Mouse (Mus musculus) layer of hippocampus, postnatal 25 days (tissue): ENCODE data around the gene Chst3. TPM values are rescaled to one million over a fixed set of nuclear protein-coding genes. Genes with fewer than 3 reads are reported as not detected.
A peak's percentile ranks its signal among the peaks of the same experiment; 100 is the strongest.
"Not testable (repeated sequence)": the region's sequence is repeated elsewhere in the genome, so short reads cannot be mapped to it uniquely, and the experiment has no call there.

Source experiments
- DNase-seq, 2 experiments: peaks; one replicate each; pipeline ENCODE4 v3.0.0; 2022; ENCODE audit warnings: mixed read lengths in 2 of 2, low spot score in 1 of 2; ENCODE audit errors: extremely low spot score in 1 of 2
- microRNA-seq, 2 experiments: library from miRNA; unstranded; fragments of <30 nt; microRNA quantifications; one replicate each; pipeline ENCODE4 v1.2.0; 2021
- total RNA-seq, 2 experiments: library from RNA; stranded (reverse); gene quantifications; 2 replicates each; pipeline ENCODE4 v1.2.3; 2021

The Chst3 gene
- total RNA-seq, 2 experiments from 2014 or later, result 2.8 to 3.1 TPM

- DNase-seq, result no peak
Measured at GRCm38 (mm10) chr10:60164869-60165268, 54.2 kb downstream of the Chst3 start.

- no peak for DNase-seq
Measured at GRCm38 (mm10) chr10:60162973-60163255, 56.1 kb downstream of the Chst3 start.

GRCm38 (mm10) chr10:60162184-60162972 is 56.7 kb downstream of the Chst3 start:
- not testable (repeated sequence) for DNase-seq

- not testable (repeated sequence) for DNase-seq
Measured at GRCm38 (mm10) chr10:60161397-60161796, 57.7 kb downstream of the Chst3 start.

GRCm38 (mm10) chr10:60158144-60158543 is 60.9 kb downstream of the Chst3 start:
- DNase-seq, result no peak

GRCm38 (mm10) chr10:60156016-60156415 is 63.0 kb downstream of the Chst3 start:
- DNase-seq, result no peak

GRCm38 (mm10) chr10:60151107-60151663 is 67.9 kb downstream of the Chst3 start:
- DNase-seq, result no peak

- peak; percentile 73 to 91 for DNase-seq
Measured at GRCm38 (mm10) chr10:60148087-60148486, 71.0 kb downstream of the Chst3 start.

- not testable (repeated sequence) for DNase-seq
Measured at GRCm38 (mm10) chr10:60147510-60148047, 71.5 kb downstream of the Chst3 start.

- no peak for DNase-seq
Measured at GRCm38 (mm10) chr10:60141656-60142160, 77.4 kb downstream of the Chst3 start.

- DNase-seq, result no peak
Measured at GRCm38 (mm10) chr10:60140751-60141150, 78.3 kb downstream of the Chst3 start.

GRCm38 (mm10) chr10:60138680-60139079 is 80.4 kb downstream of the Chst3 start:
- no peak for DNase-seq

- DNase-seq, result no peak
Measured at GRCm38 (mm10) chr10:60136935-60137334, 82.1 kb downstream of the Chst3 start.

GRCm38 (mm10) chr10:60136010-60136409 is 83.0 kb downstream of the Chst3 start:
- DNase-seq, result not testable (repeated sequence)

- no peak for DNase-seq
Measured at GRCm38 (mm10) chr10:60134201-60134600, 84.9 kb downstream of the Chst3 start.

- no peak for DNase-seq
Measured at GRCm38 (mm10) chr10:60133501-60133900, 85.6 kb downstream of the Chst3 start.

Small RNA genes within 50 kb of the gene (microRNA-seq; reads per million reads assigned to microRNA genes)
- gene Gm22117, result 0 reads per million in 2 experiments

Other genes with a start within 250 kb of the Chst3 start
- gene Ascc1, start 216.5 kb downstream of the Chst3 start, total RNA-seq, result 10 to 100 TPM; 16.7 to 18.1 TPM
- gene Anapc16, start 216.1 kb downstream of the Chst3 start, total RNA-seq, result 10 to 100 TPM; 59.3 to 77.3 TPM
- 100 to 1,000 TPM; 509 to 518 TPM for gene Spock2, start 113.0 kb downstream of the Chst3 start, total RNA-seq
- 1,000 to 10,000 TPM; 1,375 to 1,496 TPM for gene Psap, start 58.4 kb upstream of the Chst3 start, total RNA-seq
- 10 to 100 TPM; 25.2 to 25.9 TPM for gene Vsir, start 127.6 kb upstream of the Chst3 start, total RNA-seq
- gene Gm17455, start 180.5 kb upstream of the Chst3 start, total RNA-seq, result 1 to 10 TPM in 1 of 2 experiments, under 1 TPM in 1; 0.34 to 1.2 TPM